Mouse (Mus musculus) embryonic facial prominence, embryonic 14.5 days (tissue): Measurements from ENCODE around the gene 1700023F06Rik. TPM values are rescaled to one million over a fixed set of nuclear protein-coding genes. Genes with fewer than 3 reads are reported as not detected.

Source experiments
- ATAC-seq: fragments of 200-750 bp; cut with Nextera tagmentation; 2 replicates; pipeline ENCODE4 v1.8.0; 2017; ENCODE audit warnings: low read depth, moderate number of reproducible peaks, moderate TSS enrichment
- DNase-seq: peaks from one replicate; pipeline ENCODE4 v3.0.0-alpha.2; 2015; ENCODE audit warnings: low spot score
- H3K27ac ChIP-seq: fragments of 300-500 bp; sonication (generic); replicated peaks from 2 replicates; pipeline ENCODE4 v1.5.1; 2014; ENCODE audit warnings: low read depth, mild to moderate bottlenecking, low read length, moderate library complexity
- H3K27me3 ChIP-seq: fragments of 300-500 bp; sonication (generic); replicated peaks from 2 replicates; pipeline ENCODE4 v1.6.1; 2014; ENCODE audit warnings: low read length; ENCODE audit not compliant: control insufficient read depth, insufficient read depth
- H3K36me3 ChIP-seq: fragments of 300-500 bp; sonication (generic); 2 replicates; pipeline ENCODE4 v1.6.1; 2014; ENCODE audit warnings: low read length, mixed read lengths; ENCODE audit not compliant: control insufficient read depth, insufficient read depth
- H3K4me1 ChIP-seq: fragments of 300-500 bp; sonication (generic); 2 replicates; pipeline ENCODE4 v1.6.1; 2014; ENCODE audit warnings: antibody characterized with exemption, low read length; ENCODE audit not compliant: control insufficient read depth, insufficient read depth
- H3K4me2 ChIP-seq: fragments of 300-500 bp; sonication (generic); 2 replicates; pipeline ENCODE4 v1.6.1; 2014; ENCODE audit warnings: low read depth, mild to moderate bottlenecking, low read length, moderate library complexity, mixed read lengths
- H3K4me3 ChIP-seq: fragments of 300-500 bp; sonication (generic); 2 replicates; pipeline ENCODE4 v1.5.1; 2014; ENCODE audit warnings: low read depth, mild to moderate bottlenecking, low read length
- H3K9ac ChIP-seq: fragments of 300-500 bp; sonication (generic); 2 replicates; pipeline ENCODE4 v1.6.1; 2014; ENCODE audit warnings: low read depth, mild to moderate bottlenecking, low read length, moderate library complexity, mixed read lengths
- H3K9me3 ChIP-seq: fragments of 300-500 bp; sonication (generic); 2 replicates; pipeline ENCODE4 v1.6.1; 2016; ENCODE audit warnings: low read length; ENCODE audit not compliant: control insufficient read depth
- WGBS: fragments of 180-500 bp; shearing (Covaris S2); extraction: QIAGEN DNeasy Blood & Tissue Kit; methylation state at CpG from one replicate; pipeline ENCODE4 v1.1.7; 2014; 5-methylcytosine and 5-hydroxymethylcytosine counted together
- polyA plus RNA-seq: library from polyadenylated mRNA; unstranded; fragments of >200 nt; fragmentation: Nextera tagmentation; extraction: Ambion mirVana; gene quantifications from 2 replicates; pipeline ENCODE4 v1.2.1, GENCODE M21; 2014

Gene 1700023F06Rik
- polyA plus RNA-seq, 1 experiment from 2014 or later: 1.6 TPM

DNA sequence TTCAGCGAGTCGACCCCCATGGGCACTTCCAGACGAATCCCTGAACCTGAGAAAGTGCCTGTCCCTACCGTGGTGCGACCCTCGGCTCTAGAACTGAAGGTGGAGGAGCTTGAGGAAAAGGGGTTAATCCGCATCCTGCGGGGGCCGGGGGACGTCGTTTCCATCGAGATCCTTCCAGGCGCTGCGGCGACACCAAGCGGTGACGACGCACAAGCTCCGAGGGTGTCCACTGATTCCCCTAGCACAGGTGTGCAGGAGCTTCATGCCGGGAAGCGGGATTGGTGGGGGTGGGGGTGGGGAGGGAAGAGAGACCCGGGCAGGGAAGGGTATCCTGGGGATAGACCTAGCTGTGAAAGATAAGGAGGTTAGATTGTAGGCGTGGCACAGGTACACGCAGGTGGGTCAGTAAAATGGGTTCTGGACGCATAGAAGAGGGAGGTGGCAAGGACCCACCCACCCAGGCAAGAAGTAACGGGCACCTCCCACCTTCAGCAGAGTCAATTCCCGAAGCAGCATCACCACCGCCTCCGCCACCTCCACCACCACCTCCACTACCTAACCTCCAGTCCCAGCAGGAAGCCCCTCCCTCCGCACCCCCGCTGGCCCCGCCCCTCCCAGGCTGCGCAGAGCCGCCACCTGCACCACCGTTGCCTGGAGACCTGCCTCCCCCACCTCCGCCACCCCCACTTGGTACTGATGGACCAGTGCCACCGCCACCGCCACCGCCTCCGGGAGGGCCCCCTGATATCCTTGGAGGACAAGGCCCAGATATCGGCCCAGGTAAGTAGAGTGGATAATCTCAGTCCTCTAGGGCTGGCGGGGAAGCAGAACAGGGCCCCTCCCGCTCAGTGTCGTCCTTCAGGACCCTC, 15.2 kb downstream of the 1700023F06Rik start:
- Histone ChIP-seq H3K27ac (no peak overlapping the region), H3K36me3 (no peaks in the 10 kb centered on the region), H3K4me1 (peaks cover 9% of the 10 kb centered on the region; the same call in 1 of the 2 replicates), H3K9me3 (no peaks in the 10 kb centered on the region), H3K9ac (peak overlapping the region; percentile 42), H3K27me3 (peaks cover 75% of the 10 kb centered on the region), H3K4me2 (peak overlapping the region; percentile 59), H3K4me3 (peak overlapping the region; percentile 31)
- DNase-seq (peak; percentile 59), ATAC-seq (peak; percentile 42; the same call in 1 of the 2 replicates)
- WGBS: 5% methylated on average over 38 of the region's 44 CpGs

DNA sequence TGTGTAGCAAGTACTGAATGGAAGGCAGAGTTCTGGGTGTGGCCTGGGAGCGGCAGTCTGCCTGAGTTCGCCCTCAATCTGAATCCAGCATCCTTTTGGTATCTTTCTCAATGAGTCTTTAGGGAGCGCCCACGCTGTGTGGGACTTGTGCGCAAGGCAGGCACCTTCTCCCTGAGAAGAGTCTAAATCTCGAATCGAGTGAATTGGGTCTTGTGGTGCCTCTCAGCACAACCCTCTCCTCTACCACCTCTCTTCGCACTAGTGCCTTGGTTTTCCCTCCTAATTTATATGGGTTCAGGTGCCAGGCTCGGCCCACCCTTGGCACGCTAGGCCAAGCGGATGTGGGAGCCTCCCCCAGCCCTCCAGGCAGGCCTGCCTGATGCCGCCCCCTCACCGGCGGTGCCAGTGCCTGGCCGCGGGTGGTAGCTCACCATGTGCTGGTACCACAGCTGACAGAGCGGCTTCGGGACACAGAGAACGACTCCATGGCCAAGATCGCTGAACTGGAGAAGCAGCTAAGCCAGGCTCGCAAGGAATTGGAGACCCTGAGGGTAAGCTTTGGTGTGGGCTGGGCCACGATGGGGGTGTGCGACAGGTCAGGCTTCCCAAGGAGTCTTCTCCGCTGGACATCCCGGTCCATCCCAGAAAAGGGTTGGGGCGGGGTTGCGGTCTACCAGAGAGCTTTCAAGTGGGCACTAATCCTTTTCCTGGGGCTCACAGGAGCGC, 16.0 kb downstream of the 1700023F06Rik start:
- no peaks in the 10 kb centered on the region for H3K9me3 ChIP-seq
- WGBS: 15% methylated on average over 27 of the region's 28 CpGs
- H3K4me1 ChIP-seq: peaks cover 9% of the 10 kb centered on the region; the same call in 1 of the 2 replicates
- H3K4me2 ChIP-seq: peak overlapping the region; percentile 59
- H3K9ac ChIP-seq: peak overlapping the region; percentile 42
- no peak for DNase-seq
- ATAC-seq: no peak
- H3K27me3 ChIP-seq: peaks cover 69% of the 10 kb centered on the region
- H3K36me3 ChIP-seq: no peaks in the 10 kb centered on the region
- H3K4me3 ChIP-seq: peak overlapping the region; percentile 31
- no peak overlapping the region for H3K27ac ChIP-seq

DNA sequence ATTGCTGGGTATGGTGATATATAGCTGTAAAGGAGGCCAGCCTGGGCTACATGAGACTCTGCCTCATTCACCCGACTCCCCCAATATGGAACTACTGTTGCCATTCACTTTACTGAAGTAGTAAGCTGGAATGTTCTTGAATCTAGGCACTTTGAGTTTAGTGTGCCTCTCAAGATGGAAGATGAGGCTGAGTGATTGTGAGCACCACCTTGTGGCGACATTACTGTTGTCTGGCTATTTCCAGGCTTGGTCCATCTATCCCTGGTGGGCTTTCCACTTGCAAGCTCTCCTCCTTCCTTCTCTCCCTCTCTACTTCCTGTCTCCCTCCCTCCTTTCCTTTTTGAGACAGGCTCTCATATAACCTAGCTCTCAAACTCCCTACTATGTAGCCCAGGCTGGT, 23.5 kb downstream of the 1700023F06Rik start:
- Histone ChIP-seq H3K4me2 (no peak overlapping the region), H3K9me3 (no peaks in the 10 kb centered on the region), H3K4me1 (no peaks in the 10 kb centered on the region), H3K27ac (no peak overlapping the region), H3K4me3 (no peak overlapping the region), H3K9ac (no peak overlapping the region), H3K27me3 (no peaks in the 10 kb centered on the region), H3K36me3 (no peaks in the 10 kb centered on the region)
- ATAC-seq (no peak), DNase-seq (peak; percentile 49)
- 36% methylated on average over 2 of the region's 2 CpGs for WGBS

- H3K4me1 ChIP-seq: no peaks in the 10 kb centered on the region
- no peak overlapping the region for H3K4me2 ChIP-seq
- H3K9me3 ChIP-seq: no peaks in the 10 kb centered on the region
- no peaks in the 10 kb centered on the region for H3K27me3 ChIP-seq
- no peak overlapping the region for H3K4me3 ChIP-seq
- no peak overlapping the region for H3K27ac ChIP-seq
- DNase-seq (no peak), ATAC-seq (no peak)
- no peaks in the 10 kb centered on the region for H3K36me3 ChIP-seq
- 77% methylated on average over 3 of the region's 3 CpGs for WGBS
- no peak overlapping the region for H3K9ac ChIP-seq
Measured at GRCm38 (mm10) chr11:103181911-103182310, 26.4 kb downstream of the 1700023F06Rik start.

- Histone ChIP-seq H3K4me1 (no peaks in the 10 kb centered on the region), H3K4me2 (no peak overlapping the region), H3K9ac (no peak overlapping the region), H3K27me3 (no peaks in the 10 kb centered on the region), H3K27ac (no peak overlapping the region), H3K36me3 (no peaks in the 10 kb centered on the region), H3K4me3 (no peak overlapping the region), H3K9me3 (no peaks in the 10 kb centered on the region)
- DNase-seq: no peak
- 69% methylated on average over 9 of the region's 9 CpGs for WGBS
- ATAC-seq: no peak
Measured at GRCm38 (mm10) chr11:103181349-103181748, 27.0 kb downstream of the 1700023F06Rik start.

GRCm38 (mm10) chr11:103180426-103180825, 27.9 kb downstream of the 1700023F06Rik start:
- no peak overlapping the region for H3K4me3 ChIP-seq

DNA sequence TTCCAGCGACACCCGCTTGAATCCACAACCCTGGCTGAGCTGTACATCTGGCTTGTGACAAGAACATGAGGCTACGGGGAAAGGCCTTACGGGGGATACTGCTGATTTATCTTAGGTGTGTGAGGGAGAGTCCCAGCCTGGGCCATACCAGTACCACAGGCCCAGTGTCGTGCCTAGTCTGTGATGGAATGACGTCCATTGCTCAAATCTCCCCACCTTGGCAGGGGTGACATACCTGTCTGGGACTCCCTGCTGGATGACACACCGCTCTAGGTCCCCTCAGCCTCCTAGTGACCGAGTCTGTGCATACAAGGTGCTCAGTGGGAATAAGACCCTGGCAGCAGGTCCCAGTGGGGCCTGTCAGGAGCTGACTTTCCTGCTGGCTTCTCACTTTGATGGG, 29.6 kb downstream of the 1700023F06Rik start:
- no peak overlapping the region for H3K9ac ChIP-seq
- no peak overlapping the region for H3K4me2 ChIP-seq
- H3K4me3 ChIP-seq: no peak overlapping the region
- no peaks in the 10 kb centered on the region for H3K27me3 ChIP-seq
- no peaks in the 10 kb centered on the region; the same call in 1 of the 2 replicates for H3K4me1 ChIP-seq
- 89% methylated on average over 7 of the region's 8 CpGs for WGBS
- DNase-seq (no peak), ATAC-seq (no peak)
- H3K36me3 ChIP-seq: no peaks in the 10 kb centered on the region
- no peak overlapping the region for H3K27ac ChIP-seq
- H3K9me3 ChIP-seq: no peaks in the 10 kb centered on the region

More at GRCm38 (mm10) chr11:103180426-103180825, 27.9 kb downstream of the 1700023F06Rik start:
- H3K9ac ChIP-seq: no peak overlapping the region
- no peaks in the 10 kb centered on the region for H3K36me3 ChIP-seq
- 55% methylated on average over 1 of the region's 1 CpGs for WGBS
- H3K4me2 ChIP-seq: no peak overlapping the region
- H3K4me1 ChIP-seq: no peaks in the 10 kb centered on the region
- H3K9me3 ChIP-seq: no peaks in the 10 kb centered on the region
- ATAC-seq: no peak
- H3K27ac ChIP-seq: no peak overlapping the region
- no peaks in the 10 kb centered on the region for H3K27me3 ChIP-seq
- no peak for DNase-seq

- no peak overlapping the region for H3K4me3 ChIP-seq
- no peak overlapping the region for H3K27ac ChIP-seq
- H3K4me1 ChIP-seq: no peaks in the 10 kb centered on the region; the same call in 1 of the 2 replicates
- no peaks in the 10 kb centered on the region for H3K36me3 ChIP-seq
- no peaks in the 10 kb centered on the region; the same call in 1 of the 2 replicates for H3K27me3 ChIP-seq
- no peak for ATAC-seq
- H3K9me3 ChIP-seq: no peaks in the 10 kb centered on the region
- H3K9ac ChIP-seq: no peak overlapping the region
- no peak overlapping the region for H3K4me2 ChIP-seq
- no peak for DNase-seq
- WGBS: 79% methylated on average over 15 of the region's 15 CpGs
Measured at GRCm38 (mm10) chr11:103177815-103178485, 30.4 kb downstream of the 1700023F06Rik start.
